Mouse (Mus musculus) C2C12 (cell line): ENCODE measurements around the gene Abhd12. TPM values are rescaled to one million over a fixed set of nuclear protein-coding genes. Genes with fewer than 3 reads are reported as not detected.

Source experiments
- H3K27me3 ChIP-seq: one replicate; pipeline ENCODE4 v1.6.1; 2011; ENCODE audit not compliant: control insufficient read depth, insufficient read depth, insufficient read length
- H3K36me3 ChIP-seq: one replicate; pipeline ENCODE4 v1.6.1; 2011; ENCODE audit not compliant: control insufficient read depth, insufficient read depth
- H3K4me3 ChIP-seq: one replicate; pipeline ENCODE4 v1.5.1; 2011; ENCODE audit warnings: mild to moderate bottlenecking, control low read depth; ENCODE audit not compliant: poor library complexity, insufficient read depth, severe bottlenecking
- H3K79me2 ChIP-seq: one replicate; pipeline ENCODE4 v1.6.1; 2011; ENCODE audit not compliant: control insufficient read depth, insufficient read depth
- H3K79me3 ChIP-seq: one replicate; pipeline ENCODE4 v1.6.1; 2011; ENCODE audit warnings: low read depth, control low read depth
- H3ac ChIP-seq: one replicate; pipeline ENCODE3; 2011; ENCODE audit warnings: low read depth; ENCODE audit not compliant: control insufficient read depth, insufficient read length
- CEBPB ChIP-seq: IDR thresholded peaks from one replicate; pipeline ENCODE4 v1.6.1; 2011; ENCODE audit warnings: low read depth, mild to moderate bottlenecking, control low read depth, moderate library complexity
- CTCF ChIP-seq: IDR thresholded peaks from one replicate; pipeline ENCODE4 v1.5.1; 2011; ENCODE audit not compliant: control insufficient read depth, insufficient read depth, insufficient read length
- FOSL1 ChIP-seq: IDR thresholded peaks from one replicate; pipeline ENCODE4 v1.8.0; 2011; ENCODE audit warnings: mild to moderate bottlenecking, low read length; ENCODE audit not compliant: poor library complexity, insufficient read depth, severe bottlenecking
- MAX ChIP-seq: IDR thresholded peaks from one replicate; pipeline ENCODE4 v1.6.1; 2011; ENCODE audit warnings: mild to moderate bottlenecking, control low read depth
- MYOD1 ChIP-seq: IDR thresholded peaks from one replicate; pipeline ENCODE4 v1.6.1; 2011; ENCODE audit warnings: low read depth; ENCODE audit not compliant: control insufficient read depth, insufficient read length
- MYOG ChIP-seq: IDR thresholded peaks from one replicate; pipeline ENCODE4 v1.6.1; 2011; ENCODE audit not compliant: control insufficient read depth, insufficient read length; ENCODE audit errors: extremely low read depth
- USF1 ChIP-seq: IDR thresholded peaks from one replicate; pipeline ENCODE4 v1.6.1; 2011; ENCODE audit warnings: low read depth, mild to moderate bottlenecking, control low read depth, moderate library complexity
- polyA plus RNA-seq: library from polyadenylated mRNA; unstranded; fragments of >200 nt; fragmentation: generic; extraction: Trizol; gene quantifications from one replicate; pipeline ENCODE4 v1.2.1, GENCODE M21; 2012; ENCODE audit warnings: missing spikeins

Gene Abhd12
- polyA plus RNA-seq, 1 experiment = 62.7 TPM

DNA sequence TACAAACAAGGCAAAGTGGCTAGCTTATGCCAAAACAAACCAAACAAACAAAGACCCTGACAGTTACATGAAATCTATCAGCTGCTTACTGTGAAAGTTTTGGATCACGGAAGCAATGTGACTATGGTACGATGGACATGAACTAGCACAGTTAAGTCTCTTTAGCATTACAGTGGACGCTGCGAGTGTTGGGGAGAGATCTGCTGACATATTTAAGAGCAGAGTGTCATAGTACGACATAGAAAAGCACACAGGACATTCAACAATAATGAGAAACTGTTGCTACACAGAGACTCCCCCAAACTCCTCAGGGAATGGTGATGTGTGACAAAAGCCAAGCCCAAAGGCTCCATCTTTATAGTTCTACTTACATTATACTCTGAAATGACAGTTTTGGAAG lies 39.5 kb upstream of the Abhd12 start:
- Histone ChIP-seq H3K27me3 (no peaks in the 10 kb centered on the region), H3K79me3 (no peaks in the 10 kb centered on the region), H3K4me3 (no peak overlapping the region), H3K36me3 (peaks cover 12% of the 10 kb centered on the region), H3K79me2 (no peaks in the 10 kb centered on the region), H3ac (no peak overlapping the region)
- no peak for TF ChIP-seq USF1
- no peak for TF ChIP-seq MYOG
- TF ChIP-seq MAX = no peak
- no peak for TF ChIP-seq MYOD1
- TF ChIP-seq CEBPB = no peak
- no peak for TF ChIP-seq CTCF
- TF ChIP-seq FOSL1 = no peak

DNA sequence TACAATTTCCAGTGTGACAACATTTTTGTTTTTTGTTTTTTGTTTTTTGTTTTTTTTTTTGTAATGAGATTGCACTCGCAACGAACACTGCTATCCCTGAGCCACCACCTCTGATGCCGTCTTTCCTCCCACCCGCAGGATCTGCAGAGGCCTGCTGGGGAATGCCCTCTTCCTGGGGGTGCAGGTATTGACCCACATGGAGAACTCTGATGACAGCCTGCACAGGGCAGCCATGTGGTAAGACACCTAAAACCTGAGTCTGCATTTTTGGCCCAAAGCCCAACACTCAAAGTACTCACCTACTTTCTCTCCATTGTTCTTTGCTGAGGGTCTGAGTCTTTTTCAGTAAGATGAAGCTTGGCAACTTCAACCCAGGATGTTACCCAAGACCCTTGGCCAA lies 30.1 kb upstream of the Abhd12 start:
- no peaks in the 10 kb centered on the region for H3K79me3 ChIP-seq
- H3K27me3 ChIP-seq = no peaks in the 10 kb centered on the region
- H3K4me3 ChIP-seq = no peak overlapping the region
- H3ac ChIP-seq = no peak overlapping the region
- H3K36me3 ChIP-seq = peaks cover 42% of the 10 kb centered on the region
- TF ChIP-seq CEBPB = no peak
- no peak for TF ChIP-seq MYOD1
- no peak for TF ChIP-seq USF1
- no peak for TF ChIP-seq FOSL1
- no peak for TF ChIP-seq MYOG
- no peak for TF ChIP-seq CTCF
- no peak for TF ChIP-seq MAX
- H3K79me2 ChIP-seq = no peaks in the 10 kb centered on the region

DNA sequence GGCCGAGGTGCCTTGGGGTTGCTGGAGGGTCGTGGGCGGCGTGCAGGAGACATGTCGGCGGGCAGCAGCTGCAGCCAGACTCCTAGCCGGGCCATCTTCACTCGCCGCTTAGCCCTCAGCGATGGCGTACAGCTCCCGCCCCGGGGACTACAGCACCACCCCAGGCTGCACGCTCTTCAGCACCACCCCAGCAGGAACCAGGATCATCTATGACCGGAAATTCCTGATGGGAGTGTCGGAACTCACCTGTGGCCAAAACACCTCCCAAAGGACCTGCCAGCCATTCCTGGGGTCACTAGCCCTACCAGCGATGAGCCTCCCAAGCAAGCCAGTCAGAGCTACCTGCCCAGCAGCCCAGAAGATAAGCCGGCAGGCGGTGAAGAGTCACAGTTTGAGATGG lies 28.9 kb upstream of the Abhd12 start:
- H3ac ChIP-seq = no peak overlapping the region
- no peak for TF ChIP-seq MYOD1
- H3K79me3 ChIP-seq = no peaks in the 10 kb centered on the region
- H3K36me3 ChIP-seq = peaks cover 46% of the 10 kb centered on the region
- no peaks in the 10 kb centered on the region for H3K27me3 ChIP-seq
- no peaks in the 10 kb centered on the region for H3K79me2 ChIP-seq
- no peak overlapping the region for H3K4me3 ChIP-seq

DNA sequence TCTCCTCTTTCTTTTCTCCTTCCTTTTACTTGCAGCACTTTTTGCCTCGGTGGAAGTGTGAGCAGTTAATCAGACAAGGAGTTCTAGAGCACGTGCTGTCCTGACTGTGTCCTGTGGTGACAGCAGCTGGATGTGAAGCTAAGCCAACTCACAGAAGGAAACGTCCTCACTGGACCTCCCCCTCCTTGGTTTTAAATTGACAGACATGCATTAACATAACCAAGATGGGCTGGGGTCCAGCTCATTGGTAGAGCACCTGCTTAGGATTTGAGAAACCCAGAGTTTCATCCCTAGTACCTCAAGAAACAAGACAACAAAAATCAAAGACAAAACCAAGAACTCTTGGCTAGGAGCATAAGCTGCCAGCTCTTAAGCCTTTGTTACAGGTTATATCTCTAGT lies 26.3 kb upstream of the Abhd12 start:
- Histone ChIP-seq H3K36me3 (peaks cover 45% of the 10 kb centered on the region), H3K79me3 (no peaks in the 10 kb centered on the region), H3ac (no peak overlapping the region), H3K4me3 (no peak overlapping the region), H3K79me2 (no peaks in the 10 kb centered on the region), H3K27me3 (no peaks in the 10 kb centered on the region)
- TF ChIP-seq MYOG (no peak), USF1 (no peak), FOSL1 (no peak)

DNA sequence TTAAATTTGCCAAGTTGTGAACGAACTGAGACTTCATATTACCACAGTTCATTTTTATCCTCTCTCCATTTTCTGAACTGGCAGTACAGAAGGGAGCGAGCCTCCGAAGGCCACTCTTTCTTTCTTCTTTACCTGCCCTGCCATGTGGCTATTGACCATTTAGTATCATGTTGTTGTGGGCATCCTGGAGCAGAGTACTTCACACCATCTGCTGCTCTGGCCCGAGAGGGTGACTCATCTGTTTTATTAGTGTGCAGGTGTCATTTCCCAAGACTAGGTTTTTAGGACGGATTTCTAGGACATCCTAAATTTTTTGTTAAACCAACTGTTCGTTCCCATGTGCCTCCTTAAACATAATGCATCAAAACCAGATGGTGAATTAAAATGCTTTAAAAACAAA lies 24.6 kb upstream of the Abhd12 start:
- no peak overlapping the region for H3ac ChIP-seq
- no peak overlapping the region for H3K4me3 ChIP-seq
- H3K27me3 ChIP-seq = no peaks in the 10 kb centered on the region
- no peaks in the 10 kb centered on the region for H3K79me2 ChIP-seq
- H3K36me3 ChIP-seq = peaks cover 31% of the 10 kb centered on the region
- no peaks in the 10 kb centered on the region for H3K79me3 ChIP-seq
- TF ChIP-seq FOSL1 (no peak), CTCF (no peak), USF1 (no peak), CEBPB (no peak), MYOD1 (no peak), MAX (no peak), MYOG (no peak)

DNA sequence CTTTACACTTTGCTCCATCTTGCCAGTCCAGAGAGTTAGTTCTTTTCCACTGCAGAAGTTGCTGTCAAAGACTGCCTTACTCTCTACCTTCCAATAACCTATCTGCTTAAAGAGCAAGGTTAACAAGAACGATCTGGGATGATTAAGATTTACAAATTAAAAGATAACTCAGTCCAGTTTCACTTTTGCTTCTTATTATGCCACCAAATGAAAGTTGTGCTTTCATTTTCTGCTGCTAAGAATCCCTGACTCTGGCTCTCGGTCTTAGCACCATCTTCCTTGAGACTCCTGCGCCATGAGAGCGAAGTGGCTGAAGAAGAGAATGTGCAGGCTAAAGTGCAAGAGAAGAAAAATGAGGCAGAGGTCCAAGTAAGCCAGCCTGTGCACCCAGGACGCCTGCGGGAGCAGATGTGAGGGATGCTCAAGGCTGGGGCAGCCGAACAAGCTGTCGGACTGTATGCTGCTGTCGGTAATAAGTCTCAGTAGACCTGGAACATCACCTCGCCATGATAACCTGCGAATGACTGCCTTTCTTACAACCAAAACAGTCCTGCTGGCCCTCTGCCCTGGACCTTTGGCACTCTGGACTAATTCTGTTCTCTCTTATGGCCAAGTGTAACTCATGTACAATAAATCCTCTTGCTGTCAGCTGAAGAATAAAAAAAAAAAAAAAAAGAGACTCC lies 22.6 kb upstream of the Abhd12 start:
- Histone ChIP-seq H3K4me3 (no peak overlapping the region), H3K27me3 (no peaks in the 10 kb centered on the region), H3K79me3 (no peaks in the 10 kb centered on the region), H3K79me2 (no peaks in the 10 kb centered on the region), H3K36me3 (peaks cover 38% of the 10 kb centered on the region), H3ac (no peak overlapping the region)
- no peak for TF ChIP-seq CEBPB
- no peak for TF ChIP-seq MYOD1
- TF ChIP-seq MAX = no peak
- TF ChIP-seq FOSL1 = no peak
- TF ChIP-seq USF1 = no peak
- no peak for TF ChIP-seq MYOG

DNA sequence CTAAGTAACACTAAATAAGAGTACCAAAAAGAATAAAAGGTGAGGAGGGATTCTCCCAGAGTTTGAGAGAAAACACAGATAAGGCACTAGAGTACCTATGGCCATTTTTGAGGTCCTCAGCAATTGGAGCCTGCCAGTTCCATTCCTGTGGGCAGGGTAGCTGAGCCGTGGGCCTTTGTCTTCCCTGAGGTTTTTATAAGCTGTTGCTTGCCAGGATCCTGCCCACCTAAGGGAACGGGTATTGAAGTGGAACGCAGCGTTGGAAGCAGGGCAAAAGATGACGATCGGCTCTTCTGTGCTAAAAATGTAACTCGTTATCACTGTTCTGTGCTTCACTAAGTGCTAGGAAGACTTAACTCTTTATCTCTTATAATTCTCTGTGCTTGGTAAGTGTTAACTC lies 19.0 kb upstream of the Abhd12 start:
- Histone ChIP-seq H3K4me3 (no peak overlapping the region), H3K27me3 (no peaks in the 10 kb centered on the region), H3ac (no peak overlapping the region), H3K79me2 (no peaks in the 10 kb centered on the region), H3K79me3 (no peaks in the 10 kb centered on the region), H3K36me3 (peaks cover 45% of the 10 kb centered on the region)
- TF ChIP-seq CTCF = no peak
- TF ChIP-seq CEBPB = no peak
- no peak for TF ChIP-seq MYOG
- TF ChIP-seq USF1 = no peak
- TF ChIP-seq MYOD1 = no peak
- no peak for TF ChIP-seq MAX
- TF ChIP-seq FOSL1 = no peak
